Mouse (Mus musculus) stomach, postnatal 0 days (tissue): ENCODE data around the gene Fhod1.

ENCODE experiments used
- CTCF ChIP-seq: IDR thresholded peaks from 2 replicates; pipeline ENCODE4 v1.5.1; 2016; ENCODE audit warnings: antibody characterized with exemption, low read depth, mild to moderate bottlenecking, moderate library complexity
- EP300 ChIP-seq: optimal IDR thresholded peaks from 2 replicates; pipeline ENCODE3; 2016; ENCODE audit warnings: antibody characterized with exemption

DNA sequence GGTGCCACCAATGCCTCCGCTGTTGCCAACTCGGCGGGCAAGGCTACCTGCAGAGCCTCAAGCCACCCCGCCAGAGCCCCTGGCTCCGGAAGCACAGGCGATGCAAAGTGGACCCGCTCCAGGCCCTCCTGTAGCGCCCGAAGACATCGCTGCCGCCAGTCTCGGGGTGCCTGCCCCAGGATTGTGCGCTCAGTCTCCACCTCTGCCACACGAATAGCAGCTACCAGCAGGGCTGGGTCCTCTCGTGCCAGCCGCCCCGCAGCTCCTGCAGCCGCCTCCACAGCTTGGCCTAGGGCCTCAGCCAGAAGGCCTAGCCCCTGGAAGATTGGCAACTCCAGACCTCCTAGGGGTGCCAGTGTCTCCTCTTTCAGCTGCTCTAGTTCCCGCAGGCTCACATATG is 54.3 kb downstream of the Fhod1 start:
- TF ChIP-seq CTCF (no peak), EP300 (no peak)
